Mouse (Mus musculus): ENCODE measurements around the gene Tango2.
"Not testable (repeated sequence)": the region's sequence is repeated elsewhere in the genome, so short reads cannot be mapped to it uniquely, and the experiment has no call there.

Tango2 gene

GRCm38 (mm10) chr16:18342650-18343570 lies 5.0 kb downstream of the Tango2 start:
- DNase-seq = no peak

- no peak for DNase-seq
Observed at GRCm38 (mm10) chr16:18342076-18342475, 5.8 kb downstream of the Tango2 start.

- DNase-seq = no peak
Observed at GRCm38 (mm10) chr16:18341605-18342004, 6.3 kb downstream of the Tango2 start.

- no peak for DNase-seq
Observed at GRCm38 (mm10) chr16:18339866-18340265, 8.0 kb downstream of the Tango2 start.

GRCm38 (mm10) chr16:18337261-18337660 lies 10.6 kb downstream of the Tango2 start:
- DNase-seq = no peak

GRCm38 (mm10) chr16:18335981-18336380 lies 11.9 kb downstream of the Tango2 start:
- DNase-seq = no peak

GRCm38 (mm10) chr16:18333976-18334375 lies 13.9 kb downstream of the Tango2 start:
- DNase-seq = no peak

- no peak for DNase-seq
Observed at GRCm38 (mm10) chr16:18328524-18328923, 19.4 kb downstream of the Tango2 start.

- DNase-seq = no peak
Observed at GRCm38 (mm10) chr16:18327936-18328335, 20.0 kb downstream of the Tango2 start.

- no peak for DNase-seq
Observed at GRCm38 (mm10) chr16:18325741-18326140, 22.2 kb downstream of the Tango2 start.

GRCm38 (mm10) chr16:18324031-18324430 lies 23.9 kb downstream of the Tango2 start:
- DNase-seq = no peak

- no peak for DNase-seq
Observed at GRCm38 (mm10) chr16:18323460-18323859, 24.4 kb downstream of the Tango2 start.

GRCm38 (mm10) chr16:18321443-18321842 lies 26.5 kb downstream of the Tango2 start:
- no peak for DNase-seq

- DNase-seq = no peak
Observed at GRCm38 (mm10) chr16:18318992-18319391, 28.9 kb downstream of the Tango2 start.

GRCm38 (mm10) chr16:18308159-18308558 lies 39.7 kb downstream of the Tango2 start:
- no peak for DNase-seq

GRCm38 (mm10) chr16:18289614-18290013 lies 58.3 kb downstream of the Tango2 start:
- DNase-seq = not testable (repeated sequence)

GRCm38 (mm10) chr16:18289067-18289588 lies 58.8 kb downstream of the Tango2 start, which contains the start of gene Dgcr8:
TSS of gene Dgcr8 (minus strand) at chr16:18289246.
- DNase-seq = peak; percentile 97 to 99

- DNase-seq = peak in 1 of 2 experiments; percentile 72
Observed at GRCm38 (mm10) chr16:18288581-18289061, 59.3 kb downstream of the Tango2 start.

GRCm38 (mm10) chr16:18288166-18288565 lies 59.7 kb downstream of the Tango2 start:
- peak; percentile 17 to 25 for DNase-seq

- no peak for DNase-seq
Observed at GRCm38 (mm10) chr16:18275166-18275565, 72.7 kb downstream of the Tango2 start.

- DNase-seq = no peak
Observed at GRCm38 (mm10) chr16:18268182-18268581, 79.7 kb downstream of the Tango2 start.

- no peak for DNase-seq
Observed at GRCm38 (mm10) chr16:18265024-18265423, 82.9 kb downstream of the Tango2 start.

GRCm38 (mm10) chr16:18258221-18258620 lies 89.7 kb downstream of the Tango2 start, which contains the start of gene Gm49776:
TSS of gene Gm49776 (minus strand) at chr16:18258321.
- DNase-seq = no peak

- DNase-seq = no peak
Observed at GRCm38 (mm10) chr16:18253866-18254265, 94.0 kb downstream of the Tango2 start.
